Mouse (Mus musculus): Measurements from ENCODE around the gene Thsd4. TPM values are rescaled to one million over a fixed set of nuclear protein-coding genes. Genes with fewer than 3 reads are reported as not detected.
A peak's percentile ranks its signal among the peaks of the same experiment; 100 is the strongest.

Thsd4 gene
- polyA plus RNA-seq, 1 experiment from 2014 or later, result 21.1 TPM

GRCm38 (mm10) chr9:60243503-60243902 lies 278.3 kb downstream of the Thsd4 start:
- no peak overlapping the region for H3K9ac ChIP-seq
- no peak overlapping the region for H3K27ac ChIP-seq
- H3K27me3 ChIP-seq (replicated peaks), result no peaks in the 10 kb centered on the region
- no peaks in the 10 kb centered on the region for H3K9me3 ChIP-seq
- H3K4me2 ChIP-seq, result no peak overlapping the region
- WGBS, result 67% methylated on average over 6 of the region's 6 CpGs
- H3K36me3 ChIP-seq, result no peaks in the 10 kb centered on the region
- no peaks in the 10 kb centered on the region for H3K4me1 ChIP-seq
- H3K4me3 ChIP-seq (replicated peaks), result no peak overlapping the region
- no peak for ATAC-seq (ENCODE audit: insufficient read depth, low FRiP score, low read depth)

- 0 out of 2 replicates have a peak, but pooled peaks have one; percentile 16 for ATAC-seq (ENCODE audit: insufficient read depth, low FRiP score, low read depth)
- no peak overlapping the region for H3K27ac ChIP-seq
- no peak overlapping the region for H3K4me2 ChIP-seq
- no peaks in the 10 kb centered on the region for H3K27me3 ChIP-seq (replicated peaks)
- no peak overlapping the region for H3K9ac ChIP-seq
- peaks cover 12% of the 10 kb centered on the region for H3K4me1 ChIP-seq
- H3K36me3 ChIP-seq, result no peaks in the 10 kb centered on the region
- H3K4me3 ChIP-seq (replicated peaks), result no peak overlapping the region
- H3K9me3 ChIP-seq, result no peaks in the 10 kb centered on the region
- WGBS, result 33% methylated on average over 4 of the region's 4 CpGs
Measured at GRCm38 (mm10) chr9:60237667-60238066, 284.2 kb downstream of the Thsd4 start.

GRCm38 (mm10) chr9:60236155-60236554 lies 285.7 kb downstream of the Thsd4 start:
- Histone ChIP-seq H3K27ac (no peak overlapping the region; the same call in 1 of the 2 replicates), H3K9me3 (no peaks in the 10 kb centered on the region), H3K4me3 (replicated peaks) (no peak overlapping the region), H3K4me1 (peaks cover 18% of the 10 kb centered on the region), H3K27me3 (replicated peaks) (no peaks in the 10 kb centered on the region), H3K36me3 (no peaks in the 10 kb centered on the region), H3K4me2 (no peak overlapping the region), H3K9ac (no peak overlapping the region)
- no peak for ATAC-seq (ENCODE audit: insufficient read depth, low FRiP score, low read depth)
- 79% methylated on average over 9 of the region's 9 CpGs for WGBS

GRCm38 (mm10) chr9:60234233-60235115 lies 287.4 kb downstream of the Thsd4 start:
- H3K27ac ChIP-seq, result peak overlapping the region; percentile 79
- peak; percentile 63; the same call in 1 of the 2 replicates for ATAC-seq (ENCODE audit: insufficient read depth, low FRiP score, low read depth)
- H3K9me3 ChIP-seq, result no peaks in the 10 kb centered on the region
- H3K4me1 ChIP-seq, result peaks cover 18% of the 10 kb centered on the region
- no peak overlapping the region for H3K9ac ChIP-seq
- WGBS, result 25% methylated on average over 8 of the region's 8 CpGs
- H3K4me2 ChIP-seq, result no peak overlapping the region
- no peaks in the 10 kb centered on the region for H3K27me3 ChIP-seq (replicated peaks)
- H3K36me3 ChIP-seq, result no peaks in the 10 kb centered on the region
- no peak overlapping the region for H3K4me3 ChIP-seq (replicated peaks)

GRCm38 (mm10) chr9:60231981-60232881 lies 289.6 kb downstream of the Thsd4 start:
- Histone ChIP-seq H3K4me3 (replicated peaks) (no peak overlapping the region), H3K27me3 (replicated peaks) (no peaks in the 10 kb centered on the region), H3K9me3 (no peaks in the 10 kb centered on the region), H3K9ac (no peak overlapping the region), H3K36me3 (no peaks in the 10 kb centered on the region), H3K4me2 (no peak overlapping the region), H3K4me1 (peaks cover 18% of the 10 kb centered on the region), H3K27ac (no peak overlapping the region)
- no peak for ATAC-seq (ENCODE audit: insufficient read depth, low FRiP score, low read depth)
- 72% methylated on average over 9 of the region's 9 CpGs for WGBS

- WGBS, result 72% methylated on average over 4 of the region's 4 CpGs
- no peak for ATAC-seq (ENCODE audit: insufficient read depth, low FRiP score, low read depth)
- H3K27ac ChIP-seq, result no peak overlapping the region
Measured at GRCm38 (mm10) chr9:60229496-60229895, 292.4 kb downstream of the Thsd4 start.

GRCm38 (mm10) chr9:60227727-60228126 lies 294.1 kb downstream of the Thsd4 start:
- WGBS, result 67% methylated on average over 7 of the region's 7 CpGs
- no peaks in the 10 kb centered on the region for H3K36me3 ChIP-seq
- no peaks in the 10 kb centered on the region for H3K27me3 ChIP-seq (replicated peaks)
- no peaks in the 10 kb centered on the region for H3K9me3 ChIP-seq
- H3K4me2 ChIP-seq, result no peak overlapping the region
- H3K4me3 ChIP-seq (replicated peaks), result no peak overlapping the region
- H3K4me1 ChIP-seq, result peaks cover 10% of the 10 kb centered on the region
- ATAC-seq (ENCODE audit: insufficient read depth, low FRiP score, low read depth), result no peak
- no peak overlapping the region for H3K27ac ChIP-seq
- no peak overlapping the region for H3K9ac ChIP-seq

More at GRCm38 (mm10) chr9:60229496-60229895, 292.4 kb downstream of the Thsd4 start:
- Histone ChIP-seq H3K4me2 (no peak overlapping the region), H3K4me1 (peaks cover 12% of the 10 kb centered on the region), H3K4me3 (replicated peaks) (no peak overlapping the region), H3K9me3 (no peaks in the 10 kb centered on the region), H3K36me3 (no peaks in the 10 kb centered on the region), H3K27me3 (replicated peaks) (no peaks in the 10 kb centered on the region), H3K9ac (no peak overlapping the region)

GRCm38 (mm10) chr9:60226679-60227078 lies 295.2 kb downstream of the Thsd4 start:
- WGBS, result 78% methylated on average over 4 of the region's 4 CpGs
- Histone ChIP-seq H3K4me3 (replicated peaks) (no peak overlapping the region), H3K4me2 (no peak overlapping the region), H3K9ac (no peak overlapping the region), H3K27ac (no peak overlapping the region), H3K36me3 (no peaks in the 10 kb centered on the region), H3K9me3 (no peaks in the 10 kb centered on the region), H3K4me1 (peaks cover 5% of the 10 kb centered on the region; the same call in 1 of the 2 replicates), H3K27me3 (replicated peaks) (no peaks in the 10 kb centered on the region)
- ATAC-seq (ENCODE audit: insufficient read depth, low FRiP score, low read depth), result no peak

GRCm38 (mm10) chr9:60226155-60226554 lies 295.7 kb downstream of the Thsd4 start:
- peaks cover 5% of the 10 kb centered on the region; the same call in 1 of the 2 replicates for H3K4me1 ChIP-seq
- WGBS, result 78% methylated on average over 14 of the region's 14 CpGs
- no peak overlapping the region for H3K4me3 ChIP-seq (replicated peaks)
- H3K27me3 ChIP-seq (replicated peaks), result no peaks in the 10 kb centered on the region
- no peak for ATAC-seq (ENCODE audit: insufficient read depth, low FRiP score, low read depth)
- no peaks in the 10 kb centered on the region for H3K36me3 ChIP-seq
- H3K4me2 ChIP-seq, result no peak overlapping the region
- no peaks in the 10 kb centered on the region for H3K9me3 ChIP-seq
- H3K27ac ChIP-seq, result no peak overlapping the region
- H3K9ac ChIP-seq, result no peak overlapping the region

GRCm38 (mm10) chr9:60225453-60225852 lies 296.4 kb downstream of the Thsd4 start:
- Histone ChIP-seq H3K27ac (no peak overlapping the region), H3K9me3 (no peaks in the 10 kb centered on the region), H3K27me3 (replicated peaks) (no peaks in the 10 kb centered on the region), H3K4me2 (no peak overlapping the region), H3K36me3 (no peaks in the 10 kb centered on the region), H3K4me3 (replicated peaks) (no peak overlapping the region), H3K4me1 (peaks cover 5% of the 10 kb centered on the region; the same call in 1 of the 2 replicates), H3K9ac (no peak overlapping the region)
- 0 out of 2 replicates have a peak, but pooled peaks have one; percentile 10 for ATAC-seq (ENCODE audit: insufficient read depth, low FRiP score, low read depth)
- 72% methylated on average over 7 of the region's 7 CpGs for WGBS

GRCm38 (mm10) chr9:60224039-60224695 lies 297.7 kb downstream of the Thsd4 start:
- WGBS, result 57% methylated on average over 6 of the region's 6 CpGs
- Histone ChIP-seq H3K9me3 (no peaks in the 10 kb centered on the region), H3K4me3 (replicated peaks) (no peak overlapping the region), H3K36me3 (no peaks in the 10 kb centered on the region), H3K9ac (no peak overlapping the region), H3K27ac (no peak overlapping the region), H3K4me1 (peaks cover 5% of the 10 kb centered on the region; the same call in 1 of the 2 replicates), H3K4me2 (no peak overlapping the region), H3K27me3 (replicated peaks) (no peaks in the 10 kb centered on the region)
- ATAC-seq (ENCODE audit: insufficient read depth, low FRiP score, low read depth), result no peak

All from stomach, embryonic 15.5 days (tissue).